8 mouse cellular contexts compared by ENCODE assay signal in genomic region chr12:44265651-44266050, GRCm38 (mm10).
"Had no signal": no experiment of that assay in that cellular context is flagged by ENCODE, and none has a peak within 500 bp of the region (broad histone marks: within the 10 kb centered on the region; RNA-seq: fewer than 3 reads in every experiment).

No protein-coding gene starts in this region.

- DNase-seq: kidney, adult 9 months; kidney, postnatal 36 days; layer of hippocampus, adult 9-11 months; layer of hippocampus, postnatal 36 days; liver; lung, adult 2 months; right cerebral cortex, postnatal 14 days; thymus, postnatal 4 days had no signal
